ENCODE assay signal across 8 mouse cellular contexts in genomic region chrX:108833381-108834020, GRCm38 (mm10). TPM values are rescaled to one million over a fixed set of nuclear protein-coding genes. Genes with fewer than 3 reads are reported as not detected.
DNase-seq lines count a peak whose midpoint lies in the region; ATAC-seq and TF ChIP-seq lines count a peak whose summit lies in the region.

No protein-coding gene starts in this region.

- H3K4me1 ChIP-seq in E14TG2a.4 (replicated peaks; ENCODE audit: low read depth, low read length), result no peaks in the 10 kb centered on the region
- H3K4me1 ChIP-seq in bone marrow macrophage, adult 2 months (ENCODE audit: control insufficient read depth, insufficient read depth, low read length), result no peaks in the 10 kb centered on the region
- no peaks in the 10 kb centered on the region for H3K4me1 ChIP-seq in heart, embryonic 14.5 days (ENCODE audit: control insufficient read depth in 2 of 2, insufficient read depth in 2 of 2, low read length in 2 of 2)
- no peaks in the 10 kb centered on the region; the same call in 1 of the 2 replicates for H3K4me1 ChIP-seq in liver, embryonic 16.5 days (ENCODE audit: control insufficient read depth, low read depth, low read length)
- no peaks in the 10 kb centered on the region for H3K4me1 ChIP-seq in olfactory bulb, adult 2 months (ENCODE audit: control insufficient read depth, insufficient read depth, low read length)

- DNase-seq in kidney, postnatal 10 days, result peak; percentile 17
- peak; percentile 22 for DNase-seq in thymus, postnatal 0 days (ENCODE audit: low spot score)

- H3K36me3 ChIP-seq in E14TG2a.4 (ENCODE audit: insufficient read depth, low read length), result no peaks in the 10 kb centered on the region
- H3K36me3 ChIP-seq in heart, embryonic 14.5 days (ENCODE audit: control insufficient read depth, insufficient read depth, low read length), result no peaks in the 10 kb centered on the region
- no peaks in the 10 kb centered on the region for H3K36me3 ChIP-seq in liver, embryonic 16.5 days (ENCODE audit: control insufficient read depth, insufficient read depth)

- no peak for TF ChIP-seq POLR2A in bone marrow macrophage, adult 2 months (IDR thresholded peaks at IDR 0.05; ENCODE audit: borderline replicate concordance, low read depth, low read length)
- no peak for TF ChIP-seq POLR2A in olfactory bulb, adult 2 months (IDR thresholded peaks at IDR 0.05; ENCODE audit: insufficient read depth, low read depth, low read length)

- H3K9me3 ChIP-seq in E14TG2a.4 (ENCODE audit: low read length), result no peaks in the 10 kb centered on the region
- H3K9me3 ChIP-seq in heart, embryonic 14.5 days (ENCODE audit: control insufficient read depth, low read length), result no peaks in the 10 kb centered on the region
- no peaks in the 10 kb centered on the region for H3K9me3 ChIP-seq in liver, embryonic 16.5 days (replicated peaks; ENCODE audit: control insufficient read depth, low read length)

- H3K9ac ChIP-seq in heart, embryonic 14.5 days (ENCODE audit: low read length), result peak overlapping the region; percentile 75
- H3K9ac ChIP-seq in liver, embryonic 16.5 days (ENCODE audit: low read depth, low read length), result peak overlapping the region; percentile 78

- peak overlapping the region; percentile 93 for H3K27ac ChIP-seq in bone marrow macrophage, adult 2 months (ENCODE audit: insufficient read depth, low read depth, low read length)
- H3K27ac ChIP-seq in heart, embryonic 14.5 days (replicated peaks in 1 of 2; ENCODE audit: control insufficient read depth in 1 of 2, insufficient read depth in 1 of 2, low read depth in 2 of 2, low read length in 2 of 2), result peak overlapping the region; percentile 88 to 96
- peak overlapping the region; percentile 86 for H3K27ac ChIP-seq in liver, embryonic 16.5 days (ENCODE audit: low read length)
- H3K27ac ChIP-seq in olfactory bulb, adult 2 months (ENCODE audit: insufficient read depth, low read depth, low read length), result peak overlapping the region; percentile 62; the same call in 1 of the 2 replicates

- 17% methylated on average over 21 of the region's 21 CpGs for WGBS in heart, embryonic 14.5 days
- WGBS in liver, embryonic 16.5 days (ENCODE audit: insufficient replicate concordance), result 28% methylated on average over 20 of the region's 21 CpGs
- WGBS in olfactory bulb, adult 2 months, result 16% methylated on average over 21 of the region's 21 CpGs

- peak overlapping the region; percentile 61 for H3K4me2 ChIP-seq in heart, embryonic 14.5 days (ENCODE audit: low read length)
- H3K4me2 ChIP-seq in liver, embryonic 16.5 days (ENCODE audit: low read depth, low read length), result peak overlapping the region; percentile 66

- no peaks in the 10 kb centered on the region for H3K27me3 ChIP-seq in E14TG2a.4 (ENCODE audit: insufficient read depth, low read length)
- no peaks in the 10 kb centered on the region for H3K27me3 ChIP-seq in heart, embryonic 14.5 days (ENCODE audit: control insufficient read depth, insufficient read depth, low read length)
- H3K27me3 ChIP-seq in liver, embryonic 16.5 days (ENCODE audit: control insufficient read depth, insufficient read depth, low read depth, low read length), result no peaks in the 10 kb centered on the region

- H3K4me3 ChIP-seq in E14TG2a.4 (replicated peaks; ENCODE audit: low read length), result peak overlapping the region; percentile 81
- peak overlapping the region; percentile 93 for H3K4me3 ChIP-seq in bone marrow macrophage, adult 2 months (ENCODE audit: insufficient read depth, low read length)
- H3K4me3 ChIP-seq in heart, embryonic 14.5 days (ENCODE audit: control insufficient read depth in 1 of 2, insufficient read depth in 1 of 2, low read depth in 1 of 2, low read length in 2 of 2), result peak overlapping the region; percentile 62 to 68
- H3K4me3 ChIP-seq in liver, embryonic 16.5 days (ENCODE audit: low read depth, low read length), result peak overlapping the region; percentile 77
- peak overlapping the region; percentile 91 for H3K4me3 ChIP-seq in olfactory bulb, adult 2 months (ENCODE audit: insufficient read depth, low read depth, low read length)

- no peak for TF ChIP-seq CTCF in E14TG2a.4 (conservative IDR thresholded peaks at IDR 0.05; ENCODE audit: low read length)
- no peak for TF ChIP-seq CTCF in bone marrow macrophage, adult 2 months (IDR thresholded peaks at IDR 0.05; ENCODE audit: low read depth, low read length)
- no peak for TF ChIP-seq CTCF in olfactory bulb, adult 2 months (IDR thresholded peaks at IDR 0.05; ENCODE audit: insufficient read depth, low read depth, low read length)

- peak; percentile 36; the same call in 1 of the 2 replicates for ATAC-seq in erythroblast, adult 5-6 weeks (replicated peaks; ENCODE audit: low FRiP score, poor library complexity, severe bottlenecking)
- peak; percentile 43 for ATAC-seq in heart, embryonic 14.5 days (ENCODE audit: insufficient number of reproducible peaks, insufficient read depth, low FRiP score, low read depth)
- ATAC-seq in liver, embryonic 16.5 days (ENCODE audit: low read depth), result peak; percentile 20

RNA-seq across cellular contexts. Expression of gene Brwd3, which starts 0.7 kb away (rescaled TPM):
- 6.5 TPM in 2 replicates for polyA plus RNA-seq in bone marrow macrophage, adult 2 months (2012; ENCODE audit: insufficient read depth, insufficient read length, missing spikeins)
- 4.6 and 7.5 TPM in 2 replicates for total RNA-seq in erythroblast, adult 5-6 weeks (2015; ENCODE audit: low replicate concordance)
- 4.0 and 8.9 TPM in 2 replicates for total RNA-seq in erythroblast, adult 5-6 weeks (2017; ENCODE audit: low replicate concordance)
- polyA plus RNA-seq in heart, embryonic 14.5 days (2014; fragmentation: Nextera tagmentation; extraction: Ambion mirVana), result 2.7 and 2.9 TPM in 2 replicates
- polyA plus RNA-seq in liver, embryonic 16.5 days (2015; fragmentation: Nextera tagmentation; extraction: Ambion mirVana), result 0.74 and 0.91 TPM in 2 replicates
- polyA plus RNA-seq in olfactory bulb, adult 2 months (2012; ENCODE audit: insufficient read depth, insufficient read length, low replicate concordance, missing spikeins), result not detected in 2 replicates
- polyA plus RNA-seq in thymus, postnatal 0 days (2015; fragmentation: Nextera tagmentation; extraction: Ambion mirVana), result 3.7 and 4.4 TPM in 2 replicates

Comparison
In these comparisons a context has a peak if more than half of its experiments do, and no peak if none do; other contexts are left out.
1. Peak in every context shown above with its lines: DNase-seq, ATAC-seq, H3K4me3 ChIP-seq and H3K27ac ChIP-seq.